Mouse (Mus musculus): ENCODE measurements around the gene Scg2. TPM values are rescaled to one million over a fixed set of nuclear protein-coding genes. Genes with fewer than 3 reads are reported as not detected.

Scg2 gene
- total and polyA plus RNA-seq, 3 experiments, result not detected

DNA sequence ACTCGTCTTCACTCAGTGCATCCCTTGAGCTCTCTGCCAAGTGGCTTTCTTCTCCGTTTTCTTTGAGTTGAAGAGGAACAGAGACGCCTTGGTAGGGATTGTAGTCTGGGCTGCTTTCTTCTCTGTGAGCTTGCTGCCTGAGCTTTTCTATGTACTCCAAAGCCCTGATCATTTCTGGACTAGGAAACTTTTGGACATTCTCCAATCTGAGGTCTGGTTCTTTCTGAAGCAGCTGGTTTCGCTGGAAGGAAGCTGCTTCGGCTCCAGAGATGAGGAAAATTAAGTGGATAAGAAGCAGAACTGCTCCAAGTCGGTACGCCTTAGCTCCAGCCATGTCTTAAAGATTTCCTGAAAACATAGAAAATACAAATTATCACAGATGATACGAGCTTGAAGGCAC is 3.2 kb downstream of the Scg2 start:
- no peaks in the 10 kb centered on the region for H3K27me3 ChIP-seq (ENCODE audit: control insufficient read depth, insufficient read depth, low read length)
- H3K4me1 ChIP-seq (ENCODE audit: control insufficient read depth, insufficient read depth, low read length), result no peaks in the 10 kb centered on the region
- no peaks in the 10 kb centered on the region for H3K79me2 ChIP-seq (replicated peaks; ENCODE audit: control insufficient read depth, insufficient read depth, low read length)
- intact Hi-C loops (cut with DNase I), result no loop called here
- TF ChIP-seq POLR2A (IDR thresholded peaks at IDR 0.05; ENCODE audit: insufficient read depth, low read depth, low read length) (no peak), CTCF (IDR thresholded peaks at IDR 0.05) (no peak), EP300 (IDR thresholded peaks at IDR 0.05; ENCODE audit: insufficient read depth, low read depth, low read length) (no peak)
- H3K27ac ChIP-seq, result no peak overlapping the region
- H3K36me3 ChIP-seq (ENCODE audit: control insufficient read depth, insufficient read depth, low read length), result no peaks in the 10 kb centered on the region
- DNase-seq, result no peak
- WGBS, result 65% methylated on average over 8 of the region's 8 CpGs
- H3K4me3 ChIP-seq, result no peak overlapping the region
- H3K9ac ChIP-seq (ENCODE audit: low read depth, low read length), result no peak overlapping the region

DNA sequence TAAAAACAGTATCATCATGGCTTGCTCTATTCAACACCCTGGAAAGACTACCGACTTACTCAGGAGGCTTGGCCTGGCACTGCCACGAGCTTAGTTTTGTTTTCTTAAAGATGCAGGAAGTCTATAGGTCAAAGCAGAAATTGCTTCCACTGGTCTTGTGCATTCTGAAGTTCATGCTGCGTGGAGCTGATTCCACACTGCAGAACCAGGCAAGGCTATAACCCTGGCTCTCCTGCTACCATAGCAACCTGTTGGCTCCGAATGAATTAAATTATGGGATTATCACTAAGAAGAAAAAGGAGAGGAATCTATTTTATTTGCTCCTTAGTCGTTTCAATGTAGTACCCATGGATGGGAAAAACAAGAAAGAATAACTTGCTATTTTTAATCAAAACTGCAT is 10.9 kb downstream of the Scg2 start:
- no peaks in the 10 kb centered on the region for H3K4me1 ChIP-seq (ENCODE audit: control insufficient read depth, insufficient read depth, low read length)
- H3K27ac ChIP-seq, result no peak overlapping the region
- H3K4me3 ChIP-seq, result no peak overlapping the region
- H3K36me3 ChIP-seq (ENCODE audit: control insufficient read depth, insufficient read depth, low read length), result no peaks in the 10 kb centered on the region
- intact Hi-C loops (cut with DNase I), result no loop called here
- no peaks in the 10 kb centered on the region for H3K79me2 ChIP-seq (replicated peaks; ENCODE audit: control insufficient read depth, insufficient read depth, low read length)
- H3K27me3 ChIP-seq (ENCODE audit: control insufficient read depth, insufficient read depth, low read length), result no peaks in the 10 kb centered on the region
- no peak for DNase-seq
- TF ChIP-seq CTCF (IDR thresholded peaks at IDR 0.05), result no peak
- WGBS, result 53% methylated on average over 5 of the region's 5 CpGs
- no peak overlapping the region for H3K9ac ChIP-seq (ENCODE audit: low read depth, low read length)

DNA sequence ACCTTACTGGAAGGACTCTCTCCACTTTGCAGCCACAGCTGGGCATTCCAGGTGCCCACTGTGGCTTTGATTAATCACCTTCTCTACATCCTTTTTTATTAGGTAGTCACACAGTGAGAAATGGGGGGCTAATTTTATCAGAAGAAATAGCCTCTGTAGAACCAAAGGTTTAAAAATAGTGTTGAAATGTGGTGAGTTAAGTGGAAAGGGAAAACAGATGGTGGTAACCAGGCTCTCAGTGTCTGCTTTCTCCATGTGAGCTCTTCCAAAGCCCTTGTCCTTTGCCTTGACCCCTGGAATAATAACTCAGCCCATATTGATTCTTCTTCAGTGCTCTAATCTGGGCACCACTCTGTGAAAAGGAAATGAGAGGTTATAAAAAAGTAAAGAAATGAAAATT is 24.4 kb downstream of the Scg2 start:
- TF ChIP-seq POLR2A (IDR thresholded peaks at IDR 0.05; ENCODE audit: insufficient read depth, low read depth, low read length) (no peak), EP300 (IDR thresholded peaks at IDR 0.05; ENCODE audit: insufficient read depth, low read depth, low read length) (no peak), CTCF (IDR thresholded peaks at IDR 0.05) (no peak)
- H3K79me2 ChIP-seq (replicated peaks; ENCODE audit: control insufficient read depth, insufficient read depth, low read length), result no peaks in the 10 kb centered on the region
- H3K4me3 ChIP-seq, result no peak overlapping the region
- H3K27me3 ChIP-seq (ENCODE audit: control insufficient read depth, insufficient read depth, low read length), result no peaks in the 10 kb centered on the region
- H3K4me1 ChIP-seq (ENCODE audit: control insufficient read depth, insufficient read depth, low read length), result no peaks in the 10 kb centered on the region
- no peak for DNase-seq
- H3K27ac ChIP-seq, result no peak overlapping the region
- no peak overlapping the region for H3K9ac ChIP-seq (ENCODE audit: low read depth, low read length)
- intact Hi-C loops (cut with DNase I), result no loop called here
- H3K36me3 ChIP-seq (ENCODE audit: control insufficient read depth, insufficient read depth, low read length), result no peaks in the 10 kb centered on the region

DNA sequence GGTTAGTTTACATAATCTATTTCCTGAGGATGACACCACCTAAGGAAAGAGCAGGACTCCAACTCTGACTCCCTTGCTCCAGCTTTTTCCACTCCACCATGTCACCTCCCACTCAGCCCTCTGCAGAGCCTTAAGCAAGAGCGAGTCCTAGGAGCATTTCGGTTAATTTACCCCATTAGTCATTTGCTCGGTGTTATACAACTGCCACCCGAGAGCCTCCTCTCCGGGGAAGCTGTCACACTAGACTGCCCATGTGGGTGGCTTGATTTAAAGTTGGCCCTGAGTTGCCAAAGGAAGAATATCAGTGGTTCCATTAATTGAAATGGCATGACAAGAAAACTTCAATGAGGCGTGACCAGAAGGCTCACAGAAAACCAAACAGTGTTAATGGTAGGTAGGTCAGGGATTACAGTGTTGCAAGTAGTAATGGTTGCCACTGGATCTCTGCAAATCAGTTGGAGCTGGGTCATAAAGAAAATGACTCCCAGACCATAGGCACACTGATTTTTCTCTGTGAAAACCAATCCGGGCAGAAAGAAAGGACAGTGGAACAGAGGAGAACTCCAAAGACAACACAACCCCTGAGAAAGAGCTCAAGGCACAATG is 33.5 kb downstream of the Scg2 start:
- H3K79me2 ChIP-seq (replicated peaks; ENCODE audit: control insufficient read depth, insufficient read depth, low read length), result no peaks in the 10 kb centered on the region
- H3K27ac ChIP-seq, result no peak overlapping the region
- TF ChIP-seq POLR2A (IDR thresholded peaks at IDR 0.05; ENCODE audit: insufficient read depth, low read depth, low read length) (no peak), EP300 (IDR thresholded peaks at IDR 0.05; ENCODE audit: insufficient read depth, low read depth, low read length) (no peak), CTCF (IDR thresholded peaks at IDR 0.05) (no peak)
- 81% methylated on average over 7 of the region's 7 CpGs for WGBS
- H3K36me3 ChIP-seq (ENCODE audit: control insufficient read depth, insufficient read depth, low read length), result no peaks in the 10 kb centered on the region
- H3K27me3 ChIP-seq (ENCODE audit: control insufficient read depth, insufficient read depth, low read length), result no peaks in the 10 kb centered on the region
- intact Hi-C loops (cut with DNase I), result no loop called here
- H3K4me3 ChIP-seq, result no peak overlapping the region
- no peak overlapping the region for H3K9ac ChIP-seq (ENCODE audit: low read depth, low read length)
- no peaks in the 10 kb centered on the region for H3K4me1 ChIP-seq (ENCODE audit: control insufficient read depth, insufficient read depth, low read length)
- no peak for DNase-seq

DNA sequence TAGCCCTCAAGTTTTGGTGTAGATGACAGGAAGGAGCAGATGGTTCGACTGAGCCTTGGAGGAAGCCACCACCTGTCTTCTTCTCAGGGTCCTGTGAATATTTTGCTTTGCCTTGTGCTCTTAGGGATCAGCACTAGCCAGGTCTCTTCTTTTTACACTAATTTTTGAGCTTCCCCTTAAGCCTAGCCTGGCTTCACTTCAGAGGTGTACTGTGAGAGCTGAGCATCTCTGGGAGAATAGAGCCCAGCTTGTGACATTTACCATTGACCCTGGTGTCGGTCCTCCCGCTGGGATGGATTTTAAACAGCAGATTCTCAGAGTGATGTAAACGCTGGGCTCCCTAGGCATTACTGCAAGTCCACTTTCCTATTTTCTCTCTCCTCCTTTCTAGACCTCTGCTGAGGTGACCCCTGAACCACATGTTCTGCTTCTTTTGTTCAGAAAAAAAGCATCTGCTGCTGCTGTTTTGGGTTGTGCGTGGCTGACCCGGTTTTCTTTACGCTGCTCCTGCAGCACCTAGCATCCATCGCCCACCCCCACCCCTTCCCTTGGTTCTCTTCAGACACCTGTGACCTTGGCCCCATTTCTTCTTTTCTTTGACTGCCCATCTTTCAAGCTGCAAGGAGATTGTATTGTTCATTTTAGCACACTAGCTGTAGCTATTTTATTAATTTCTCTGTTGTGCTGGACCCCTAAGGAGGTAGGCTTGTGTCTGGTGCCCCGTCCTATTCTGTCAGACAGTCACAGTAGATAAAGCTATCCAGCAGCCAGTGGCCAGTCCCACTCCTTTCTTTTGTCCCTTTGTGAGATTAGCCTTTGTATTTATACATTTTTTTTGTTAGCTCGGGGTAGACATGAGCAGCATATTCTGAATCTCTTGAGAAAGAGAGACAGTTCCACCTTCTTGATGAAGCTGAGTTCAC is 38.6 kb downstream of the Scg2 start:
- no peaks in the 10 kb centered on the region for H3K4me1 ChIP-seq (ENCODE audit: control insufficient read depth, insufficient read depth, low read length)
- no peak for DNase-seq
- no peaks in the 10 kb centered on the region for H3K79me2 ChIP-seq (replicated peaks; ENCODE audit: control insufficient read depth, insufficient read depth, low read length)
- WGBS, result 67% methylated on average over 10 of the region's 10 CpGs
- H3K36me3 ChIP-seq (ENCODE audit: control insufficient read depth, insufficient read depth, low read length), result no peaks in the 10 kb centered on the region
- H3K9ac ChIP-seq (ENCODE audit: low read depth, low read length), result no peak overlapping the region
- H3K4me3 ChIP-seq, result no peak overlapping the region
- TF ChIP-seq EP300 (IDR thresholded peaks at IDR 0.05; ENCODE audit: insufficient read depth, low read depth, low read length) (no peak), CTCF (IDR thresholded peaks at IDR 0.05) (no peak), POLR2A (IDR thresholded peaks at IDR 0.05; ENCODE audit: insufficient read depth, low read depth, low read length) (no peak)
- H3K27ac ChIP-seq, result no peak overlapping the region
- intact Hi-C loops (cut with DNase I), result no loop called here
- no peaks in the 10 kb centered on the region for H3K27me3 ChIP-seq (ENCODE audit: control insufficient read depth, insufficient read depth, low read length)

DNA sequence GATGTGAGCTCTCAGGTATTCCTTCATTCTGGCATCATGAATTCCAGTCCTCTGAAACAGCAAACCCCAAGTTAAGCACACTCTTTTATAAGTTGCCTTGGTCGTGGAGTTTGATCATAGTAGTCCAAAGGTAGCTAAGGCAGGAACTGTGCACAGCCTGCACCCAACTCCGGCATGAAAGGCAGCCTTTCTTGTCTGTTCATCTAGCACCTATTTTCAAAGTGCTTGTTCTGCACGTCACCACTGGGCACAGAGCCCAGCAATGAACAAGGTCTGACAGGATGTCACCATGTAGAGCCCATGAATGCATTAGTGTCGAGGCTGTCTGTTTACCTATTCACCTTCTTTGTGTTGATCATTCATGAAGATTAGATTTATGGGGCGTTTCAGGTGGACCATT is 39.6 kb downstream of the Scg2 start:
- no peaks in the 10 kb centered on the region for H3K27me3 ChIP-seq (ENCODE audit: control insufficient read depth, insufficient read depth, low read length)
- no peak for TF ChIP-seq EP300 (IDR thresholded peaks at IDR 0.05; ENCODE audit: insufficient read depth, low read depth, low read length)
- no peak for TF ChIP-seq POLR2A (IDR thresholded peaks at IDR 0.05; ENCODE audit: insufficient read depth, low read depth, low read length)
- no peak for TF ChIP-seq CTCF (IDR thresholded peaks at IDR 0.05)
- no peak overlapping the region for H3K9ac ChIP-seq (ENCODE audit: low read depth, low read length)
- H3K27ac ChIP-seq, result no peak overlapping the region
- intact Hi-C loops (cut with DNase I), result no loop called here
- H3K36me3 ChIP-seq (ENCODE audit: control insufficient read depth, insufficient read depth, low read length), result no peaks in the 10 kb centered on the region
- DNase-seq, result no peak
- no peaks in the 10 kb centered on the region for H3K4me1 ChIP-seq (ENCODE audit: control insufficient read depth, insufficient read depth, low read length)
- 50% methylated on average over 5 of the region's 5 CpGs for WGBS
- no peak overlapping the region for H3K4me3 ChIP-seq
- no peaks in the 10 kb centered on the region for H3K79me2 ChIP-seq (replicated peaks; ENCODE audit: control insufficient read depth, insufficient read depth, low read length)

Other genes with a start within 250 kb of the Scg2 start
- gene Ap1s3, start 231.9 kb upstream of the Scg2 start, total RNA-seq (2021), result under 1 TPM; 0.20 to 0.29 TPM
- 0.12 and 2.9 TPM in 2 replicates for gene Ap1s3, start 231.9 kb upstream of the Scg2 start, polyA plus RNA-seq (2012; rRNA removed)

Measured in heart, adult 2 months (tissue).